Mouse (Mus musculus) megakaryocyte progenitor cell, adult 5-6 weeks (primary cell): ENCODE measurements at regions not wholly inside any gene's neighbourhood (a gene's known extent, or its start where the extent isn't known, plus 50 kb on each side); places are given as distances from the start of the nearest gene placed in this dataset.
A peak's percentile ranks its signal among the peaks of the same experiment; 100 is the strongest.

Experiments used
- ATAC-seq: replicated peaks from 2 replicates; pipeline ENCODE4 v1.8.0; 2016; ENCODE audit warnings: mild to moderate bottlenecking, moderate TSS enrichment, inconsistent platforms; ENCODE audit not compliant: poor library complexity

DNA sequence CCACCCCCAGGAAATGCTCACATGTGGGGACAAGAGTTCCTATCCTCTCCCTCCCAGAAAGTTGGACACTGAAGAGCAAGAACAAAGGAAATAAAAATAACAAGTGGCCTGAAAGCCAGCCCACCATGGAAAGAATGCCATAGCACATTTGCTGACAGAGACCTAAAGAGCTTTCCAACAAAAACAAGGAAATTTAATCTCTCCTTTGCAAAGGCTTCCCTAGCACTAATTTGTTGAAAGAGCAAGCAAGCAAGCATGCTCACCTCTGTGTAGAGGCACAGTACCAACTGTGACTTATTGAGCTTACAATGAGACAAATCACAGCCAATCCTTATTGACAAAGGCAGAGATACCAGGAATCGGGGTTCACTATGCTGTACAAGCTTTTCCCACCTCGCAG lies 100.9 kb upstream of the 4930412O13Rik start:
- no peak for ATAC-seq

DNA sequence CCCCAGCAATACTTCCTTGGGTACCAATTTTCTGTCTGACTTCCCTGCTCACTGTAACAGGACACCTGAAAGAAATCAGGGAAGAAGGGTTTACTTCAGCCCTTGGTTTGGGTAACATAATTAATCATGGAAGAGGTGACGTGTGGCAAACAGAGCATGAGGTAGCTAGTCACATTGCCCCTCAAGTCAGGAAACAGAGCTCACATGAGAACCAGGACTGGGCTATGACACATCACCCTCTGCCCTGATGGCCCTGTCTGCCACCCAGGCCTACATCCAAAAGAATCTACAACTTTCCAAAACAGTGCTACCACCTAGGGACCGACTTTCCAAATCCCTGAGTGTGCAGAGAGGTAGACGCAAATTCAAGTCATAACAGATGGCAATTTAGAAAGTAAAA lies 98.4 kb upstream of the 4930412O13Rik start:
- ATAC-seq = no peak

DNA sequence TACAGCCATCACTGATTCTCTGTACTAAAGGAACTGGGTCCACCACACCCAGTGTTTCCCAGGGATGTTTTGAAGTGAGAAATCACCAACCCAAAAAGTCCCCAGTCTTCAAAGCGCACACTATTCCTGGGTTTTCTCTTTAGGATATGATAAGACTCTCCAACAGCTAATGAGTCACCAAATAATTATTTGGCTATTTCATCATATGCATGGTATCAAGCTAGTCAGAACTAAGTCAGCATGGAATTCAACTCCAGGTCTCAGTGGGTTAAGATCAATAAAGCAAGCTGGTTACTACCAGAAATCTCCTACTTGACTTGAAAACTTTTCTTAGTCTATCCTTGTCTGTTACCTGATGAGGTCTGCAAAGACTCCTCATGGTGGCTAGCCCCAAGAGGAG lies 89.1 kb upstream of the 4930412O13Rik start:
- no peak for ATAC-seq

DNA sequence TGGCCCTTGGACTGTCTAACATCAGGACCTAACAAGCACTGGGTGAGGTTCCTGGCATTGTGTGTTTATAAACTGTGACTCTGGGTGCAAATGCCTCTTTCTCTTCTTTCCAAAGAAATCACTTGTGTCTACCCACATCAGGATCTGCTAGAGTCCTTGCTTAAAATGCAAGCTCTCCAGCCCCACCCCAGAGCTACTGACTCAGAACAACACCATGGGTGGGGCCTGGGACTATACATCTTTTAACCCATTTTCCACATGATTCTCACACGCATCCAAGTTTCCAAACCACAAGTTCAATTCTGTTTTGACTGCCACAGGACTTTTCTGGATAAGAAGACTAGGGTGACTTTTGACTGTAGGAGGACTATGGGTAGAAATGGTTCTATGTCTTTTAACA lies 88.7 kb upstream of the 4930412O13Rik start:
- no peak for ATAC-seq

DNA sequence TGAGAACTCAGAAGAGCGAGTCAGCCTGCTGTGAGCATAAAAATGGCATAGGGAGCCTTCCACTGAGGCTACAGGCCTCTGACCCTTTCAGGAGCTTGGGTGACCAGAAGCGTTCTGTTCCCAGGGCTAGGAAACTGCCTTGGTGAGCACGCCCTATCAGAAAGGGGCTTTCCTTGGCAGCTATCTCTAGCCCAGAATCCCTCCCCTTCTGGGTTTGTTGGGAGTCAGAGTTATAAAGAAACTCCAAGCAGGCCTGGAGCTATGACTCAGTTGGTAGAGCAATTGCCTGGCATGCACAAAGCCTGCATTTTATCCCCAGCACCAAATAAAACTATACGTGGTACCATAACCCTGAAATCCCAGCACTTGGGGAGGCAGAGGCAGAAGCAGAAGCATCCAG lies 85.7 kb upstream of the 4930412O13Rik start:
- ATAC-seq = no peak

DNA sequence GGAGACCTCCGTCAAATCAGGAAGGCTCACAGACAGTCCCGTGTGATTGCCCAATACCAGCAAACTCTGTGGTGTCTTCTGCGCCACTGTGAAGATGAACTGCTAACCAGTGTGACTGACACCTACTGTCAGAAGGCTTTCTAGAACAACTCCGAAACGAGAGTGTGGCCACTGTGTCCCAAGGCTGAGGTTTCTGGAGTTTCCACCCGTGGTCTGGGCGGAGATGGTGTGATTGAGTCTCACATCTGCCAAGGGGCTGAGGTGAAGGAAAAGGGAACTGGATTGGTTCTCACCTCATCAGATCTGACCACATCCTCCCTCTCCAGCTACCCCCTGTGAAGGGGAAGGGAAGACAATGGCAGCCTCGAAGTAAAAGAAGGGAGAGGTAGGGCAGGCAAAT lies 79.6 kb upstream of the 4930412O13Rik start:
- peak; percentile 92 for ATAC-seq

DNA sequence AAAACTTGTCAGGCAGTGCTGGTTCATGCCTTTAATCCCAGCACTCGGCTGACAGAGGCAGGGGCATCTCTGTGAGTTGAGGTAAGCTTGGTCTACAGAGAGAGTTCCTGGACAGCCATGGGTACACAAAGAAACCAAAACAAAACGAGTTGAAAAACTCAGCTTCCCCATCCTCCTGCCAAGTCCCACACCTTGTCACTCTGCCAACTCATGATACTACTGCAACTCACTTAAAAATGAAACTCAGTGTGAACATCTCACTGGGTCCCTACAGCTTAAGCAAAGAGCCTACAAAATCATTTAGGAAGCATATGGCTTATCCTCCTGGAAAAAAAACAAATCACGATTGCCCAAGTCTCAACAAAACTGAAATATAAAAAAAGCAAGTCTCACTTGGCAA lies 76.7 kb upstream of the 4930412O13Rik start:
- no peak for ATAC-seq

DNA sequence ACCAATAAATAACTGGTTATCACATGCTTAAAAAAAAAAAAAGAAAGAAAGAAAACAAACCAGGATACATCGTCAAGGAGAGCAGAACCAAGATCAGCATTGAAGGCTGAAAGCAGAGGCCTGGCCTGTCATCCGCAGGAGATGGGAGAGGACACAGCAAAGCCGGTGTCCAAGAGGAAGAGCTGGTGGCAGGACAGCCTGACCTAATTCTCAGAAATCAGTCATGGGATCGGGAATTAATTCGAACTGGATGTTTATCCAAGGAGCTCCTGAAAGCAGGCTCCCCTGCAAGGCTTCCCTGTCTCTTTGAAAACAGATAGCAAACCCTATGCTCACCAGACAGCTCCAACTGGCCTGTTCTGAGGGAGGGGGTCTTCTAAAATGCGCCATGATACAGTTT lies 75.5 kb upstream of the 4930412O13Rik start:
- no peak for ATAC-seq
